Mouse (Mus musculus): ENCODE data around the gene Ank3. TPM values are rescaled to one million over a fixed set of nuclear protein-coding genes. Genes with fewer than 3 reads are reported as not detected.

Ank3 gene
- polyA plus RNA-seq, 1 experiment from 2014 or later: 8.3 TPM

DNA sequence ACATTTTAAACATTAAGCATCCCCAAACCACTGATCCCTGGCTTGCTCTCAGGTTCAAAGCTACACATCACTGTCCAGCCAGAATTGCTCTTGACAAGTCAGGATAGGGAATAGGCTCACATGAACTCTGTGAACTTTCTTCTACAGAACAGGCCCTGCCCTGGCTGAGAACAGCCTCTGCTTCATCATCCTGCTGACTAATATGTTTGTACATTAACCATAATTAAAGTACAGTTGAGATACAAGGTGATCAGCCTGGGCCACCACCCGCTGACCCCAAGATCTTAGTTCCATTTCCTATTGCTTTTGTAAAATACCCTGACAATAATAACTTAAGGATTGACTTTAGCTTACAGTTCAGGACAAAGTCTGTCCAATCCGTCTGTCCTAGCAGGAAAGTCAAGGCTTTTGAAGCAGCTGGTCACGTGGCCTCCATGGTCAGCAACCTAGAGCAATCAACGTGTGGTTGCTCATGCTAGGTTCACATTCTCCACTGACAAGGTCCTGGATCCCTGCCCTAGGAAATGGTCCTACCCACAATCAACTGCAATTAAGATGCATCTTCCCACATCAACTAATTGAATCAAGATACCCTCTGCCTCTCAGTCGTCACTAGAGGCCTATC lies 538.0 kb downstream of the Ank3 start:
- WGBS (ENCODE audit: insufficient replicate concordance): 65% methylated on average over 5 of the region's 5 CpGs
- H3K27me3 ChIP-seq: no peaks in the 10 kb centered on the region
- ATAC-seq (ENCODE audit: insufficient read depth): no peak
- no peaks in the 10 kb centered on the region for H3K4me1 ChIP-seq (replicated peaks)
- H3K4me3 ChIP-seq (replicated peaks): no peak overlapping the region
- H3K36me3 ChIP-seq (replicated peaks): peaks cover 4% of the 10 kb centered on the region
- no peaks in the 10 kb centered on the region for H3K9me3 ChIP-seq (replicated peaks)
- no peak overlapping the region for H3K9ac ChIP-seq
- H3K27ac ChIP-seq (replicated peaks): no peak overlapping the region
- H3K4me2 ChIP-seq: no peak overlapping the region

DNA sequence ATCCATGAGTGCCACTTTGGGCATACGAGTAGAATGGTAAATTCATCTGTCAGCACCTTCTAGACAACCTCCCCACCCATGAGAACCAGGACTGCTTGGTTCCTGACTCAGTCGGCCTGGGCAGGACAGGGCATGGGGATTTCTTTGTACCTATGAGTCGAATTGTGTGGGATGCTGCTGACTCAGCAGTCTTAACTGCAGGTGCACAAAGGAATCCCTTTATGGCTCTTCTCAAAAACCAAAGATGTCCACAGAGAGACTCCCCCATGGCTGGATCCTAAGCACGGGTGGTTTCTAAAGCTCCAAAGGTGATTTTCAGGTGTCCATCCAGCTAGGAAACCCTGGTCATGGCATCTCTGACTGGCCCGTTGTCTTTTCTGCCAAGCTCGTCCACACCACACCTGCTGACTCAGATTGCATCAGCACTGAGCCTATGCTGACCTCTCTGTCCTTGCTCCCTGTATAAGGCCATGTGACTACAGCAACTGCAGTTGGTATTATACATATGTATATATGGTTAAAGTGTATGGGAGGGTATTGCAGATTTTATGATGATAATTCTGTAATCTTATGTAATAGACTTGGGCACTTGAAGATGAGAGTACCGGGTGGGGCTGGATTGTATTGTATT lies 538.8 kb downstream of the Ank3 start:
- no peak overlapping the region for H3K4me3 ChIP-seq (replicated peaks)
- H3K9me3 ChIP-seq (replicated peaks): no peaks in the 10 kb centered on the region
- H3K4me1 ChIP-seq (replicated peaks): no peaks in the 10 kb centered on the region
- WGBS (ENCODE audit: insufficient replicate concordance): 63% methylated on average over 7 of the region's 7 CpGs
- H3K4me2 ChIP-seq: no peak overlapping the region
- H3K27me3 ChIP-seq: no peaks in the 10 kb centered on the region
- no peak for ATAC-seq (ENCODE audit: insufficient read depth)
- H3K27ac ChIP-seq (replicated peaks): no peak overlapping the region
- H3K36me3 ChIP-seq (replicated peaks): peaks cover 4% of the 10 kb centered on the region
- H3K9ac ChIP-seq: no peak overlapping the region

DNA sequence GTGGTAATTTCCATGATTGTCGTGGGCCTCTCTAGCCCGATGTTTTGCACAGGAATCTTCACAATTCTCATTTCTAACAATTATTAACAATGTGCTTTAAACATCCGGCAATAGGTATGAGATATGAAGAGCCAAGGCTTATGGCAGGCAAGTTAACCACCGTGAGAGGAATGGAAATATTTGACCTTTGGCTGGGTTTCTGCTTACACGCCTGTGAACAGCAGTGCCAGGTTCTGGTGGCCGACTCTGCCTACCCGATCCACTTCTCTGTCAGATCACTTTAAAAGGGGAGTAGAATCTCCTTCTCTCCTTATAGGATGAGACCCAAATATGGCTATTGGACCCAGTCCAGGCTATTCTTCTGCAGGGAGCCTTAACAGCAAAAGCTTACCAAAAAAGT lies 540.6 kb downstream of the Ank3 start:
- ATAC-seq (ENCODE audit: insufficient read depth): no peak
- 70% methylated on average over 7 of the region's 7 CpGs for WGBS (ENCODE audit: insufficient replicate concordance)
- no peak overlapping the region for H3K27ac ChIP-seq (replicated peaks)

DNA sequence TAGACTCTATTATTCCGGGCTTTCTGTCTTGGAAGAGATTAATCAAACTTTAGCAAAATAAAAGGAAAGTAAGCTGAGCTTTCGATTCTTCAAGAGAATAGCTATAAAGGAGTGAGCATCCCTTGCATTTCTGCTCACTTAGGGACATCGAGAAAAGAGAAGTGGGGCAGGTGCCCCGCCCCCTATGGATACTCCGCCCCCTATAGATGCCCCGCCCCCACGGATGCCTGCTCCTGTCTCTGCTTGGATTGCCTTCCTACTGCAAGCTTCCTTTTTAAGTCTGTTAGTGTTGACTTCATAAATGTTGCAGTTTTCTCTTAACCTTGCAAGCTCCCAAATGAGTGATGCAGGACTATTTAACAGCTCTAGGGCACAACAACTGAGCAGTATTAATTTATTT lies 541.4 kb downstream of the Ank3 start:
- Histone ChIP-seq H3K4me3 (replicated peaks) (no peak overlapping the region), H3K4me2 (no peak overlapping the region), H3K36me3 (replicated peaks) (no peaks in the 10 kb centered on the region; the same call in 1 of the 2 replicates), H3K9ac (no peak overlapping the region), H3K27ac (replicated peaks) (no peak overlapping the region), H3K4me1 (replicated peaks) (no peaks in the 10 kb centered on the region), H3K9me3 (replicated peaks) (no peaks in the 10 kb centered on the region), H3K27me3 (no peaks in the 10 kb centered on the region)
- ATAC-seq (ENCODE audit: insufficient read depth): no peak
- 38% methylated on average over 7 of the region's 7 CpGs for WGBS (ENCODE audit: insufficient replicate concordance)

More for the DNA sequence above, 540.6 kb downstream of the Ank3 start:
- Histone ChIP-seq H3K36me3 (replicated peaks) (no peaks in the 10 kb centered on the region; the same call in 1 of the 2 replicates), H3K27me3 (no peaks in the 10 kb centered on the region), H3K4me1 (replicated peaks) (no peaks in the 10 kb centered on the region), H3K4me2 (no peak overlapping the region), H3K9me3 (replicated peaks) (no peaks in the 10 kb centered on the region), H3K9ac (no peak overlapping the region), H3K4me3 (replicated peaks) (no peak overlapping the region)

DNA sequence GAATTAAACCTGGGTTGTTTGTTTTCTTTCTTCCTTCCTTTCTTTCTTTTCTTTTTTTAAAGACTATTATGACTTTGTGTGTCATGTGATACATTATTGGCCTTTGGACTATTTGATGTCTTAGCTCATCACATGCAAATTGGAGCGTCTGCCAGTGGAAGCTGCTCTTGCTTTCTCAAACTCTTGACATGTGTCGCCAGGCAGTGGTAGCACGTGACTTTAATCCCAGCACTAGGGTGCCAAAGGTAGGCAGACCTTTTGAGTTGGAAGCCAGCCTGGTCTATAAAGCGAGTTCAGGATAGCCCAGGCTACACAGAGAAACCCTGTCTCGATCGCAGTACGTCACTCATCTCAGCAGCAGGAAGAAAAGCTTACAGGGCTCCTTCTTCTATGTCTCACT lies 542.4 kb downstream of the Ank3 start:
- Histone ChIP-seq H3K4me1 (replicated peaks) (no peaks in the 10 kb centered on the region), H3K9me3 (replicated peaks) (no peaks in the 10 kb centered on the region), H3K4me3 (replicated peaks) (no peak overlapping the region), H3K27me3 (no peaks in the 10 kb centered on the region), H3K36me3 (replicated peaks) (no peaks in the 10 kb centered on the region; the same call in 1 of the 2 replicates), H3K4me2 (no peak overlapping the region), H3K9ac (no peak overlapping the region), H3K27ac (replicated peaks) (no peak overlapping the region)
- no peak for ATAC-seq (ENCODE audit: insufficient read depth)
- 80% methylated on average over 7 of the region's 7 CpGs for WGBS (ENCODE audit: insufficient replicate concordance)

DNA sequence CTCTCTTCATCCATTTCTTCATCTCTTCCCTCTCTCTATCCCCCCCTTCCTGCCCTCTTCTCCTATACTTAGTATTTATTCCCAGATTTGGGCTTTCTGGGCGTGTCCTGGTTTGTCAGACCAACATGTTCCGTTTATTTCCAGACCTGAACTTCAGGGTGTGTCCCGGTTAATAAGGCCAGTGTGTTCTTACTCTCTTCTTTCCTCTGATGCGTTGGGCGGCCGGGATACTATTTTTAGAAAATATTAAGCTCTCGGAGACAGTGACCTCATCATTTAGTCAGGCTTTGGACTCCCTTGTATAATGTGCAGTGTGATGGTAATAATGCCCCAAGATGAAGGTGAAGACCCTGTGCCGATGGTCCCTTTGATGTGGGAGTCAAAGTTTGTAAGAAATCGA lies 546.3 kb downstream of the Ank3 start:
- Histone ChIP-seq H3K4me2 (no peak overlapping the region), H3K9me3 (replicated peaks) (no peaks in the 10 kb centered on the region), H3K9ac (no peak overlapping the region), H3K27ac (replicated peaks) (no peak overlapping the region), H3K27me3 (no peaks in the 10 kb centered on the region), H3K4me3 (replicated peaks) (no peak overlapping the region), H3K36me3 (replicated peaks) (no peaks in the 10 kb centered on the region), H3K4me1 (replicated peaks) (no peaks in the 10 kb centered on the region)
- no peak for ATAC-seq (ENCODE audit: insufficient read depth)
- 65% methylated on average over 9 of the region's 9 CpGs for WGBS (ENCODE audit: insufficient replicate concordance)

DNA sequence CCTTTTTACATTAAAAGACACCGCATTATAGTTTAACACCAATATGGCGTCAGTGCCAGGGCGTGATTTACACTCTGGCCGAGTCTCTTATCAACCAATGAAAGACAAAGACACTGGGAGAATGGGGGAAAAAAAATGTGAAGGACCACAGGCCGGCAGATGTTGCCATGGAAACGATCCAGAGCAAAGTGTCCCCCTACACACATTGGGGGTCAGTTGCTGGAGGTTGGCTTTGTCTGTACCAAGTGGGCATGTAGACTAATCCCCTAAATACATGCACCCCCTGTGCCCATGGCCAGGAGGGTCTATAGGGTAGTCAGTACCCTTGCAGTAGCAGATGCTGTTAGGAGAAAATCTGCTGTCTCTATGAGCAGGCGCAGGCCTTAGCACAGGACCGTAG lies 547.3 kb downstream of the Ank3 start:
- Histone ChIP-seq H3K4me3 (replicated peaks) (no peak overlapping the region), H3K27me3 (no peaks in the 10 kb centered on the region), H3K9me3 (replicated peaks) (no peaks in the 10 kb centered on the region), H3K4me1 (replicated peaks) (no peaks in the 10 kb centered on the region), H3K27ac (replicated peaks) (no peak overlapping the region), H3K36me3 (replicated peaks) (no peaks in the 10 kb centered on the region), H3K4me2 (no peak overlapping the region), H3K9ac (no peak overlapping the region)
- no peak for ATAC-seq (ENCODE audit: insufficient read depth)
- whole genome bisulfite sequencing (ENCODE audit: insufficient replicate concordance): 69% methylated on average over 8 of the region's 8 CpGs

DNA sequence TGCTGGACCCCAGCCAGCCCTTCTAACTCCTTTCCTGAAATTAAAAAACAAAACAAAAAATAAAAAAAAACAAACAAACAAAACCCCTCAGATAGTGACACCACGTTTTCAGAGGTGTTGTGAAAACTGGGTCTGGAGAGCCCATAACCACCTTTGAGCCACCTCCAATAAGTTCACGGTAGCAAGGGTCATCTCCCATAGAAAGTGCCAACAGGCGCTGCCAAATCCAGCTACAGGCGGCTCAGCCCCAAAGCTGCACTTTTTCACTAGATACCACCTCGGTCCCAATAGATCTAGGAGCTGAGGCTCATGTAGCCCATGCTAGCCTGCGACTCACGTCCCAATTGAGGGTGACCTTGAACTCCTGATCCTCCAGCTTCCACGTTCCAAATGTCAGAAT lies 547.7 kb downstream of the Ank3 start:
- no peak for ATAC-seq (ENCODE audit: insufficient read depth)
- Histone ChIP-seq H3K4me2 (no peak overlapping the region), H3K4me1 (replicated peaks) (no peaks in the 10 kb centered on the region), H3K27me3 (no peaks in the 10 kb centered on the region), H3K9me3 (replicated peaks) (no peaks in the 10 kb centered on the region), H3K4me3 (replicated peaks) (no peak overlapping the region), H3K36me3 (replicated peaks) (no peaks in the 10 kb centered on the region), H3K27ac (replicated peaks) (no peak overlapping the region), H3K9ac (no peak overlapping the region)
- 61% methylated on average over 8 of the region's 8 CpGs for WGBS (ENCODE audit: insufficient replicate concordance)

DNA sequence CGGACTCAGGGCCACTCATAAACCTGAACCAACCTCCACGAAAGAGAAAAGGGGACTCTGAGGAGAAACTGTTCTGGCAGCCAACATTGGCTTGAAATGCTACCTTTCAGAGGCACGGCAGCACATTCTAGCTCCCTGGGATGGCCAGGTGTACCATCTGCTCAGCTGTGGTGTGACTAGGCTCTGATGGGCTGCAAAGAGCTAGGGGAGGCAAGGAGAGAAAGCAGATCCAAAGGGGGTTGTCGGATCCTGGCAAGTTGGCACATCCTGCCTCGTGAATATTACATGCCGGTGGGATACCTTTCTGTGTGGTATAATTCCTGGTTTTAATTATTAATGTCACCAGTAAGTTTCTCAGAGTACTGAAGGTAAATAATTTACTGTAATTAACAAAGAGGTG lies 548.5 kb downstream of the Ank3 start:
- Histone ChIP-seq H3K9ac (no peak overlapping the region), H3K4me3 (replicated peaks) (no peak overlapping the region), H3K9me3 (replicated peaks) (no peaks in the 10 kb centered on the region), H3K4me1 (replicated peaks) (no peaks in the 10 kb centered on the region), H3K36me3 (replicated peaks) (no peaks in the 10 kb centered on the region), H3K4me2 (no peak overlapping the region), H3K27me3 (no peaks in the 10 kb centered on the region), H3K27ac (replicated peaks) (no peak overlapping the region)
- ATAC-seq (ENCODE audit: insufficient read depth): no peak
- 64% methylated on average over 6 of the region's 6 CpGs for WGBS (ENCODE audit: insufficient replicate concordance)

DNA sequence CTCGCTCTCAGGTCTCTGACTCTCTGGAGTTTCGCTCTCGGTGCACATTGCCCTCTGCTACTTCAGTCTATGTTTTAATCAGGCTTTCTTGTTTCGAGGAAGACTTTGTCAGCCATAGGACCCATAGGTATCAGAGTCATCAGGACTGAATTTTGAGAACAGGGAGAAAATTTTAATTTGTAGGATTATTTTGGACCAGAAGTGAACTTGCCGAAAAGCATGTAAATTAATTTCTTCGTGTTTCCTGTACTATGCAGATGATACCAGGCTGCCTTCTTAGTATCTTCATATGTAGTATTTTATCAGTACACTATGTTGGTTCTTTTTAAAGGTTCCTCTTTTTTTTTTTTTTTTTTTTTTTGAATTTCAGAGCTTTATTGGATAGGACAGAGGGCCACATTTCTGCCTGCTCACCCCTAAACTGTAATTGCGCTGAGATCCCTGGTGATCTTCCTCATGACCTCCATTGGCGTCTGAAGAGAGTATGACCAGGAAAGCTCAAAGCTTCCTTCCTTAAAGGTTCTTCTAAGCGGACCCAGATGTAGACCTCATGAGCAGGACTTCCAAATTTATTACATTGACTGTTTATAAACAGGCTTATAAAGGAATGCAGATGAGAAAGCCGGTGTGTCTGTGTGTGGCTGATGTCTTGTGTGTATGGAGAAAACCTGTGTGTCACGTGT lies 551.8 kb downstream of the Ank3 start:
- no peaks in the 10 kb centered on the region for H3K9me3 ChIP-seq (replicated peaks)
- 71% methylated on average over 11 of the region's 11 CpGs for WGBS (ENCODE audit: insufficient replicate concordance)
- no peaks in the 10 kb centered on the region for H3K4me1 ChIP-seq (replicated peaks)
- H3K27me3 ChIP-seq: no peaks in the 10 kb centered on the region
- H3K36me3 ChIP-seq (replicated peaks): no peaks in the 10 kb centered on the region
- H3K27ac ChIP-seq (replicated peaks): no peak overlapping the region
- no peak for ATAC-seq (ENCODE audit: insufficient read depth)
- H3K4me2 ChIP-seq: no peak overlapping the region
- no peak overlapping the region for H3K9ac ChIP-seq
- H3K4me3 ChIP-seq (replicated peaks): no peak overlapping the region

DNA sequence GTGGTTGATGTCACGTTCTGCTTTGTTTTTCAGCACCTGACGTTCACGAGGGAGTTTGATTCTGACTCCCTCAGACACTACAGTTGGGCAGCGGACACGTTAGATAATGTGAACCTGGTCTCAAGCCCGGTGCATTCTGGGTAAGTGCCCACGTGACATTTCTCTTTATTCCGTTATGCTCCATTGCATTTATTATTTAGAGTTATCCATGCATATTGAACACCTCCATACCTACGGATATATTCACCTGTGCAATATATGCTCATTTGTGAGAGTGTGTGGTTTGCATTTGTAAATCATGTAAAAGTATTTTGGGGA lies 552.3 kb downstream of the Ank3 start:
- Histone ChIP-seq H3K9me3 (replicated peaks) (no peaks in the 10 kb centered on the region), H3K27ac (replicated peaks) (no peak overlapping the region), H3K4me3 (replicated peaks) (no peak overlapping the region), H3K27me3 (no peaks in the 10 kb centered on the region), H3K4me2 (no peak overlapping the region), H3K4me1 (replicated peaks) (no peaks in the 10 kb centered on the region), H3K9ac (no peak overlapping the region), H3K36me3 (replicated peaks) (no peaks in the 10 kb centered on the region)
- ATAC-seq (ENCODE audit: insufficient read depth): no peak
- 70% methylated on average over 9 of the region's 9 CpGs for WGBS (ENCODE audit: insufficient replicate concordance)
